Mouse (Mus musculus) neural tube, embryonic 13.5 days (tissue): ENCODE data around the gene Jade1. TPM values are rescaled to one million over a fixed set of nuclear protein-coding genes. Genes with fewer than 3 reads are reported as not detected.

Experiments used
- ATAC-seq: fragments of 200-750 bp; cut with Nextera tagmentation; 2 replicates; pipeline ENCODE4 v1.8.0; 2017; ENCODE audit warnings: low read depth, mild to moderate bottlenecking, moderate TSS enrichment, moderate library complexity
- H3K27ac ChIP-seq: fragments of 300-500 bp; sonication (generic); replicated peaks from 2 replicates; pipeline ENCODE4 v1.5.1; 2015; ENCODE audit warnings: moderate library complexity, mild to moderate bottlenecking, inconsistent platforms
- H3K27me3 ChIP-seq: fragments of 300-500 bp; sonication (generic); 2 replicates; pipeline ENCODE4 v1.6.1; 2015; ENCODE audit warnings: mild to moderate bottlenecking, inconsistent platforms
- H3K36me3 ChIP-seq: fragments of 300-500 bp; sonication (generic); 2 replicates; pipeline ENCODE4 v1.6.1; 2015; ENCODE audit warnings: mild to moderate bottlenecking, inconsistent platforms
- H3K4me1 ChIP-seq: fragments of 300-500 bp; sonication (generic); replicated peaks from 2 replicates; pipeline ENCODE4 v1.6.1; 2015; ENCODE audit warnings: inconsistent platforms
- H3K4me2 ChIP-seq: fragments of 300-500 bp; sonication (generic); 2 replicates; pipeline ENCODE4 v1.6.1; 2015; ENCODE audit warnings: inconsistent platforms, mild to moderate bottlenecking, moderate library complexity
- H3K4me3 ChIP-seq: fragments of 300-500 bp; sonication (generic); 2 replicates; pipeline ENCODE4 v1.5.1; 2015; ENCODE audit warnings: mild to moderate bottlenecking, inconsistent platforms
- H3K9ac ChIP-seq: fragments of 300-500 bp; sonication (generic); 2 replicates; pipeline ENCODE4 v1.6.1; 2015; ENCODE audit warnings: moderate library complexity, mild to moderate bottlenecking, inconsistent platforms
- H3K9me3 ChIP-seq: fragments of 300-500 bp; sonication (generic); 2 replicates; pipeline ENCODE4 v1.6.1; 2016; ENCODE audit warnings: inconsistent platforms
- WGBS: fragments of 180-500 bp; shearing (Covaris S2); methylation state at CpG from one replicate; pipeline ENCODE4 v1.1.7; 2015; 5-methylcytosine and 5-hydroxymethylcytosine counted together
- polyA plus RNA-seq: library from polyadenylated mRNA; unstranded; fragments of >200 nt; fragmentation: Nextera tagmentation; extraction: Ambion mirVana; gene quantifications from 2 replicates; pipeline ENCODE4 v1.2.1, GENCODE M21; 2015

Gene Jade1
- polyA plus RNA-seq, result 10.4 and 13.4 TPM in 2 replicates

DNA sequence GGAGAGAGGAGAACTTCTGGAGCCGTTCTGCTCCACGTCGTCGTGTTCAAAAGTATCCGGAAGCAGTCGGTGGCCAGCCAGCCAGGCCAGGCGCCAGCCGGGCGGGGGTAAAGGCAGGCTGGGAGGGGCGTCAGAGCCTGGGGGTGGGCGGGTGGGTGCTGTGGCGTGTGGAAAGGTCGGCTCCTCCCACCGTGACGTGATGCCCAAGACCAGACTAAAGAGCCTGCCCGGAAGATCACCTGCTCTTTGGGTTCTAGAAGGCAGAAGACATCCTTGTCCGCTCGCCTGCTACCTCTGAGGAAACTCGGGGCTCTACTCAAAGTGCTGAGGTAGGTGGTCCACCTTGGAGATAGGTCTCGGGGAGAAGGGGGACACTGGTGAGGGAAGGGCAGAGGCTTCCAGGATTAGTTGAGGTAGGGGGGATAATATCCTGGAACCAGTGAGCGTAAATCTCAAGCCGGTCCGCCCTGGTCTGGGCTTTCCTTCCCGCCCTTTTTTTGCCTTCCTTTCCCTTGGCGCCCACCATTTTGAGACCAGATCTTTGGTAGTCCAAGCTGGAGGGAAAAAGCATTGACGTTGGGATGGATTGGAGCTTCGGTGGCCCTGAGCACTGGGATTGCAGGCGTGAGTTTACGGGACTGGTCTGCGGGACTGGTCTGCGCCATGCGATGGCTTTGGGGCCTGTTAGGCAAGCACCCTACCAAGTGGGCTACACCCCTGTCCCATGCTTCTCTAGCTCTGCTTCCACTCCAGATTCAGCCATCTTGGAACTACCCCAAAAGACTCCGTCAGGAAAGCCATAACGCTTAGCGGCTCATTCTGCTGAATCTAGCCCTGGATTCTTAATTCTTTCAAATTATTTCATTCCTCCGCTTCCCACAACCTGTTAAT, at the start of gene Jade1:
Gene Jade1 (plus strand): TSS at position 241 of the 891 bp plus-strand sequence.
- Histone ChIP-seq H3K4me1 (no peaks in the 10 kb centered on the region), H3K9me3 (0 out of 2 replicates have a peak, but pooled peaks cover 4% of the 10 kb centered on the region), H3K4me3 (no peak within 1 kb of the TSS), H3K27me3 (no peaks in the 10 kb centered on the region), H3K4me2 (no peak within 1 kb of the TSS), H3K36me3 (no peaks in the 10 kb centered on the region), H3K9ac (no peak within 1 kb of the TSS), H3K27ac (no peak within 1 kb of the TSS)
- ATAC-seq, result no peak
- WGBS, result 93% methylated on average over 36 of the region's 36 CpGs

DNA sequence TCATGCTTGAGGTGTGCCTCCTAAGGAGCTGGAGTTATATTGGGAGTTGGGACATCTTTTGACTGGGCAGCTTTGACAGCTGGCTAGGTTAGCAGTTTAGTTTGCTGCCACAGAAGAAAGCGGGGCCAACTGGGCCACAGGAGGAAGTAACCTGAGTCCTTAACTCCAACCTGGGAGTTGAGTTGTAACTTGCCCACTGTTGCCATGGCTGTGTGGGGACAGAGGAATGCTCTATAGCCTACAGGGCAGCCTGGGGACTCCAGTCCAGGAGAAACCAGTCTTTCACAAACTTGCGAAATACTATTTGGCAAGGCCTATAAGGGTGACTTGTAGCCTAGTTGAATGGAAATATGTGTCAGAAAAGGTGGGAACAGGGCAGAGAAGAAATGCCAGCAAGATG, 46.1 kb upstream of the Jade1 start:
- Histone ChIP-seq H3K4me1 (no peaks in the 10 kb centered on the region), H3K4me2 (no peak overlapping the region), H3K36me3 (no peaks in the 10 kb centered on the region), H3K27ac (no peak overlapping the region), H3K27me3 (no peaks in the 10 kb centered on the region), H3K4me3 (no peak overlapping the region), H3K9me3 (no peaks in the 10 kb centered on the region), H3K9ac (no peak overlapping the region)
- WGBS, result 92% methylated on average over 2 of the region's 2 CpGs
- no peak for ATAC-seq

DNA sequence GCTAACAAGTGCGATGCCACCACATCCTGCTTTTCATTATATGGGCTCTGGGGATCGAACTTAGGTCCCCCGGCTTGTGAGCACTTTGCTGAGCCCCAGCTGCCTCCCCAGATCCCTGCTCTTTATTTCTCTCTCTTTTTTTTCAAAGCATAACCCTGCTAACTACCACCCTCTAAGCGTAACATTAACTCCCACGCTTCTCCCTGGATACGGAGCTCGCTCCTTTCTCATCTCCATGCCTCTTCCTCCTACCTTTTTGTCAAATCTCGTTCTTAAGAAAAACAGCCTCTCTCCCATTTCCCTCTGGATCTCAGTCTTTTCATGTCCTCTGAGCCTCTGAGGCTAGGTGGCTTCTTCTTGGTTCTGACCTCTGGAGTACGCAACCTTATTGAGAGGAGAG, 45.3 kb upstream of the Jade1 start:
- Histone ChIP-seq H3K27ac (no peak overlapping the region), H3K4me2 (no peak overlapping the region), H3K4me3 (no peak overlapping the region), H3K36me3 (no peaks in the 10 kb centered on the region), H3K9me3 (no peaks in the 10 kb centered on the region), H3K4me1 (no peaks in the 10 kb centered on the region), H3K9ac (no peak overlapping the region), H3K27me3 (no peaks in the 10 kb centered on the region)
- 57% methylated on average over 9 of the region's 9 CpGs for WGBS
- ATAC-seq, result no peak

DNA sequence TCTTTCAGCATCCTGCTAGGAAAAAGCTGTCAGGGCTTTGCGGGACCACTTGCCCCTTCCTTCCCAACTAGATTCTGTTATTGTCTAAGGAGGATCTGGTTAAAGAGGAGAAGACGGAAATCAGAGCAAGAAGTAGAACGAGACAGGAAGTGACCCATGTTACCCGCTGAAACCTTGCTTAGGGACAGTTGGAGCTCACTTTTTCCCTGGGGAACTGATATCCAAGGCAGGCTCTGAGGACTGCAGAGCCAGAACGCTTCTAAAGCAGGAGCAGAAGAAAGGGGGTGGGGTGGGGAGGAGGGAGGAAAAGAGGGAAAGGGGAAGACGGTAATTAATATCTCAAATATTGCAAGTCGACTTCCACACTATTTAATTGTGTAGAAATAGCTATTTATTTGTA, 44.8 kb upstream of the Jade1 start:
- Histone ChIP-seq H3K27ac (no peak overlapping the region), H3K4me3 (no peak overlapping the region), H3K4me2 (no peak overlapping the region), H3K9ac (no peak overlapping the region), H3K4me1 (no peaks in the 10 kb centered on the region), H3K9me3 (no peaks in the 10 kb centered on the region), H3K27me3 (no peaks in the 10 kb centered on the region), H3K36me3 (no peaks in the 10 kb centered on the region)
- 75% methylated on average over 7 of the region's 7 CpGs for WGBS
- no peak for ATAC-seq

DNA sequence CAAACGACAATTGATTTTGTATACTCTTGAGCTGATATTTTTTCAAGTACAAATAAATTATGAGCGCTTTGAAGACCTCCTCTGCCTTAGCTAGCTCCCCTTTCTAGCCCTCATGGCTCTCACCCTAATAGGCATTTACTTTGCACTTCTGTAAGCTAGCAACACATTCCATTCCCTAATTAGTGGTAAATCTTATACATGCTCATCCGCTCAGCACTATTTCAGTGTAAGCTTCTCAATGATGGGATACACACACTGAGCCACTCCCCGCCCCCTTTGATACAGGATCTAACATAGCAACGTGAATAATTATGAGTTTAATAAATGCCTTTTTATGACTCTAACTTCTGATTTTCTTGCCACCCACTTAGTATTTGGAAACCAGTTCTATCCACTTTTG, 41.5 kb upstream of the Jade1 start:
- H3K27ac ChIP-seq, result no peak overlapping the region
- no peak overlapping the region for H3K4me3 ChIP-seq
- no peak for ATAC-seq
- no peaks in the 10 kb centered on the region for H3K4me1 ChIP-seq
- H3K27me3 ChIP-seq, result no peaks in the 10 kb centered on the region
- H3K9ac ChIP-seq, result no peak overlapping the region
- H3K36me3 ChIP-seq, result no peaks in the 10 kb centered on the region
- WGBS, result 81% methylated on average over 5 of the region's 5 CpGs
- H3K4me2 ChIP-seq, result no peak overlapping the region
- no peaks in the 10 kb centered on the region for H3K9me3 ChIP-seq

DNA sequence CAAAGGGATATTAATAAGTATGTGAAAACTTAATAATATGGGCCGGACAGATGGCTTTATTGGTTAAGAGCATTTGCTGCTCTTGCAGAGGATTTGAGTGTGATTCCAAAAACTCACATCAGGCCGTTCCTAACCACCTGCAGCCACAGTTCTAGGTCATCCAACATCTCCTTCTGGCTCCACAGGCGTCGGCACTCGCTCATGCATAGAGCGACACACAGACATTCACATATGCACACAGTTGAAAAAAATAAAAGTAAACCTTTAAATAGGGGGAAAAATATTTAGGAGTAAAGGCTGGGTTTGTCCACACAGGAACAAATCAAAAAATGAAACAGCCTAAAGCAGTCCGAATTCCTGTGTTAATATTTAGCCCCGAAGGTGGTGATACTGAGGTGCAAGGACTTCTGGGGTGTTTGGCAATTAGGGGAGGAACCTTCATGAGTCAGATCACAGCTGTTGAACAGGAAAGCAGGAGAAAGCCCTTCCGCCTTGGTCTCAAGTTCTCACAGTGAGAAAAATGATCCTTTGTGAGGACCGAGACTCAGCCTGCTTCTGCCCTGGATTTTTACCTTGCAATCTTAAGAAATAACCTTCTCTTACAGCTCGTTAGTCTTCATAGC, 40.7 kb upstream of the Jade1 start:
- Histone ChIP-seq H3K36me3 (no peaks in the 10 kb centered on the region), H3K4me2 (no peak overlapping the region), H3K27ac (no peak overlapping the region), H3K4me3 (no peak overlapping the region), H3K9ac (no peak overlapping the region), H3K4me1 (no peaks in the 10 kb centered on the region), H3K9me3 (no peaks in the 10 kb centered on the region), H3K27me3 (no peaks in the 10 kb centered on the region)
- ATAC-seq, result no peak
- WGBS, result 84% methylated on average over 11 of the region's 11 CpGs

DNA sequence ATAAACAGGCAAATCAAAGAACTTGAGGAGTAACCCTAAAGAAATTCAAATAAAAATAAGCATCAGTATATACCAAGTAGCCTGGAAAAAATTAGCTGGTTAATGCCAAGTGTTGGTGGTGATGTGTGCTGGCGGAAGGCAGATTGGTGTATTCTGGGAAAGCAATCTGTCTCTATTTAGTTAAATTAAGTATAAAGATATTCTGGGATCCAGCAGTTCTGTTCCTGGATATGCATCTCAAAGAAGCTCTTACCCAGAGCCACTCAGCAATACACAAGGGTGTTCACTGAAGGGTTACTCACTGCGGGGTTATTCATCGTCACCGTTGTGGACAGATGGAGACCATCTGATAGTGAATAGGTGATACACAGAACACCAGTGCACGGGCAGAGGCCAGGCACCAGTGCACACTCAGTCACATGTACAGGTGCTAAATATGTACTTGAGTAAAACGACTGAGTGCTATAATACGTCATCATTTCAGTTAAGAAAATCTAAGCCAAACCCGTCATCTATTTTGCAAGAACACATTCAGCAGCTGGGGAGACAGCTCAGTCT, 38.5 kb upstream of the Jade1 start:
- Histone ChIP-seq H3K9ac (no peak overlapping the region), H3K4me2 (no peak overlapping the region), H3K4me3 (no peak overlapping the region), H3K9me3 (no peaks in the 10 kb centered on the region), H3K36me3 (no peaks in the 10 kb centered on the region), H3K4me1 (no peaks in the 10 kb centered on the region), H3K27me3 (no peaks in the 10 kb centered on the region), H3K27ac (no peak overlapping the region)
- WGBS, result 78% methylated on average over 8 of the region's 8 CpGs
- ATAC-seq, result no peak

DNA sequence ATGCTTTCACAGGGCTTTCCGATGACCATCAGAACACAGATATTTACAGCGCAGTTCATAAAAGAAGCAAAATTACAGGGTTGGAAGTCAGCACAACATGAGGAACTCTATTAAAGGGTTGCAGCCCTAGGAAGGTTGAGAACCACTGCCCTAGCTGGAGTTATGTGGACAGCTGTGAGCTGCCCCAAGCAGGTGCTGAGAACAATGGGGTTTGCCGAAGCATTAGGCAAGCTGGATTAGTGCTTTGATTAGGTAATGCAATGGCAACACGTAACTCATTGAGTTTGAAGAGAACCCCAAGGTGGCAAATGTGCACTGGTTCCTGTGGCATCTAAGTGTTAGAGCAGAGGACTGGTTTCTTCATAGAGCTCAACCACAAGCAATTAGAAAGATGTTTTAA, 34.6 kb upstream of the Jade1 start:
- no peak overlapping the region for H3K27ac ChIP-seq
- no peak overlapping the region for H3K4me2 ChIP-seq
- 88% methylated on average over 4 of the region's 4 CpGs for WGBS
- no peaks in the 10 kb centered on the region for H3K36me3 ChIP-seq
- H3K4me3 ChIP-seq, result no peak overlapping the region
- no peaks in the 10 kb centered on the region for H3K27me3 ChIP-seq
- no peak overlapping the region for H3K9ac ChIP-seq
- ATAC-seq, result no peak
- no peaks in the 10 kb centered on the region for H3K4me1 ChIP-seq
- no peaks in the 10 kb centered on the region for H3K9me3 ChIP-seq

DNA sequence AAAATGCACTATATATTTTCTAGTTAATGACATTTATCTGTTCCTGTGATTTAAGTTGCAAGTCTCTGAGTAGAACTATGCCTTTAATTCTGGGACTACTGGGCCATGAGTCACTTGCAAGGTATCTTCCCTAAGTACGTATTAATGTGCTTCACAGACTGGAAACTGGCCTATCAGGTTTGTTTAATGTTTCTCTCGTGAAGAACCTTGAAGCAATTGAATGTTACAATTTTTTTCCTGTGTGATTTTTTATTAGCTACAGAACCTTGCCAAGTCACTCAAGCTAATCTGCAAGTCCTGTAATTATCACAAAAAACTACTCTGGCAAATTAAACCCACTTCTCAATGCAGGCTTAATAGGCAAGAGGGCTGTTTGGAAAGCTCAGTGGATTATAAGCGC, 33.8 kb upstream of the Jade1 start:
- H3K4me1 ChIP-seq, result no peaks in the 10 kb centered on the region
- no peak overlapping the region for H3K9ac ChIP-seq
- H3K27me3 ChIP-seq, result no peaks in the 10 kb centered on the region
- H3K27ac ChIP-seq, result no peak overlapping the region
- H3K9me3 ChIP-seq, result no peaks in the 10 kb centered on the region
- no peak overlapping the region for H3K4me3 ChIP-seq
- WGBS, result 70% methylated on average over 3 of the region's 3 CpGs
- no peak overlapping the region for H3K4me2 ChIP-seq
- ATAC-seq, result no peak
- no peaks in the 10 kb centered on the region for H3K36me3 ChIP-seq

DNA sequence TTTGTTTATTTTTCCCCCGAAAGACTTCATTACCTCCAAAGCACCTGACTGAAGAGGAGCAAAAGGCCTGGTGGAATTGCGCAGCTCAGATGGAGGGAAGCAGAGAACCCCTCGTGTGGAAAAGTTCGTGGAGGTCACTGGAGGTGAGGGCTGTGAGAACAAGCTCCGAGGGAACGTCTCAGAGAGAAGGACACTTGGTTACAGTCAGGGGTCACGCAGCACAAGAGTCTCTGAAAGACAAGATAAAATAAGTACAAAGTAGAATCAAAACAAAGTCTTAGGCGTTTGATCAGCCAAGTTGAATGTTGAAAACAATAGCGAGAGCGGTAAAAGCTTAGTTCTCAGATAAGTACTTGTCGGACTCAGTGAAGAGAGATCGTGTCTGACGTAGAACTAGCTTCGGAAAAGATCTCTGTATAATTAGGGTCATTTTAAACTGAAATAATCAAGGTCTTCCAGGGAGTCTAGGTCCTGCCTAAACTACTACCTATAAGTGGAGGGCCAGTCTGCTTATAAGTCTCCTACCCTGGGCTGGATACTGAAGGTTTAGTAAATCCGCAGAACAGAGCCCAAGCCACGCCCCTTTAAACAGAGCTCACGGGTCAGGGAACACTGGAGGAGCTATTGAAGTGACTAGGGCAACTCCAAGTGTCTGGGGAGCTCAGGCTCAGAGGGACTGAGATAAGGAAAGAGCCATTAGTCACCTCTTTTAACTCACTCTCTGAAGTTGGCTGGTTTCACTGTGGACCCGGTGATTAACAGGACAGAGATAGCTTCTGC, 33.1 kb upstream of the Jade1 start:
- Histone ChIP-seq H3K4me1 (no peaks in the 10 kb centered on the region), H3K4me3 (no peak overlapping the region), H3K9me3 (no peaks in the 10 kb centered on the region), H3K27ac (no peak overlapping the region), H3K4me2 (no peak overlapping the region), H3K36me3 (no peaks in the 10 kb centered on the region), H3K9ac (no peak overlapping the region), H3K27me3 (no peaks in the 10 kb centered on the region)
- WGBS, result 60% methylated on average over 18 of the region's 18 CpGs
- no peak for ATAC-seq

DNA sequence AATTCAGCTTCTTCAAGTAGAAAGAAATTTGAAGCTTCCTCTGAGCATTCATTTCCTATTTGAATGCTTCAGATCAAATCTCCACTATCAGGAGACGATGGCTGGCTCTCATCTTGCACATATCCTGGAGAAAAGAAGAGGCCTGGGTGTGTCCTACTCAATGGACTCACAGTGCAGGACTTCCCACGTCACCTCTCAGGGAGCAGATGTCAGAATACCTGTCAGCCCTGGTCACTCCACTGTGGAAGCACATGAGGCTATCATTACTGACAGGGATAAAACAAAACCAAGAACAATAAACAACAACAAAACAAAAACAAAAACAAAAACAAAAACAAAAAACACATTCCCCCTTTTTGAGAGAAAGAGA, 32.5 kb upstream of the Jade1 start:
- no peaks in the 10 kb centered on the region for H3K9me3 ChIP-seq
- H3K27ac ChIP-seq, result no peak overlapping the region
- ATAC-seq, result no peak
- no peaks in the 10 kb centered on the region for H3K27me3 ChIP-seq
- H3K4me1 ChIP-seq, result no peaks in the 10 kb centered on the region
- H3K4me3 ChIP-seq, result no peak overlapping the region
- no peaks in the 10 kb centered on the region for H3K36me3 ChIP-seq
- no peak overlapping the region for H3K9ac ChIP-seq
- H3K4me2 ChIP-seq, result no peak overlapping the region
- WGBS, result 69% methylated on average over 2 of the region's 2 CpGs

DNA sequence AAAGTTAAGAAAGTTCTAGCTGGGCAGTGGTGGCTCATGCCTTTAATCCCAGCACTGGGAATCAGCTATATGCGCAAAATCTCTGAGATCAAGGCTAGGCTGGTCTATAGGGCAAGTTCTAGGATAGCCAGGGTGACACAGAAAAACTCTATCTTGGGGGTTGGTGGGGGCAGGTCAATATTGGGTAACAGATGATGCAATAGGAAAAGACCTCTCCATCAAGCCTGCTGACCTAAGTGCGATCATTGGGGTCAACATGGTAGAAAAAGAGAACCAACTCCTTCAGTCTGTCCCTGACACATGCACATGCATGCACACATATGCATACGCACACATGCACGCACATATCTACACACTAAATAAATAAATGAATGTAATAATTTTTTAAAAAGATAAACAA, 32.1 kb upstream of the Jade1 start:
- 97% methylated on average over 4 of the region's 4 CpGs for WGBS

More for the DNA sequence above, 32.1 kb upstream of the Jade1 start:
- Histone ChIP-seq H3K4me2 (no peak overlapping the region), H3K27ac (no peak overlapping the region), H3K4me3 (no peak overlapping the region), H3K9ac (no peak overlapping the region), H3K27me3 (no peaks in the 10 kb centered on the region), H3K36me3 (no peaks in the 10 kb centered on the region), H3K4me1 (no peaks in the 10 kb centered on the region), H3K9me3 (no peaks in the 10 kb centered on the region)
- no peak for ATAC-seq
